Mouse (Mus musculus) stomach, postnatal 0 days (tissue): ENCODE measurements at regions not wholly inside any gene's neighbourhood (a gene's known extent, or its start where the extent isn't known, plus 50 kb on each side); places are given as distances from the start of the nearest gene placed in this dataset.

ENCODE experiments used
- CTCF ChIP-seq: IDR thresholded peaks from 2 replicates; pipeline ENCODE4 v1.5.1; 2016; ENCODE audit warnings: antibody characterized with exemption, low read depth, mild to moderate bottlenecking, moderate library complexity
- EP300 ChIP-seq: optimal IDR thresholded peaks from 2 replicates; pipeline ENCODE3; 2016; ENCODE audit warnings: antibody characterized with exemption

GRCm38 (mm10) chr12:105911556-105911955, 98.5 kb upstream of the Vrk1 start:
- no peak for TF ChIP-seq EP300
- TF ChIP-seq CTCF, result no peak
